Mouse (Mus musculus) heart, postnatal 25 days (tissue): Measurements from ENCODE around the gene Ahrr. TPM values are rescaled to one million over a fixed set of nuclear protein-coding genes. Genes with fewer than 3 reads are reported as not detected.

ENCODE experiments used
- DNase-seq: peaks from one replicate; pipeline ENCODE4 v3.0.0; 2022; ENCODE audit warnings: low spot score
- intact Hi-C: fragments of 180-260 bp; cut with DNase I; formaldehyde crosslinking; loops from one replicate; pipeline ENCODE4 v1.15.1; 2025
- total RNA-seq, 2 experiments: library from RNA; stranded (reverse); gene quantifications; 2 replicates each; pipeline ENCODE4 v1.2.3; 2021

Gene Ahrr
- total RNA-seq, 2 experiments from 2014 or later = 0.50 to 0.83 TPM

DNA sequence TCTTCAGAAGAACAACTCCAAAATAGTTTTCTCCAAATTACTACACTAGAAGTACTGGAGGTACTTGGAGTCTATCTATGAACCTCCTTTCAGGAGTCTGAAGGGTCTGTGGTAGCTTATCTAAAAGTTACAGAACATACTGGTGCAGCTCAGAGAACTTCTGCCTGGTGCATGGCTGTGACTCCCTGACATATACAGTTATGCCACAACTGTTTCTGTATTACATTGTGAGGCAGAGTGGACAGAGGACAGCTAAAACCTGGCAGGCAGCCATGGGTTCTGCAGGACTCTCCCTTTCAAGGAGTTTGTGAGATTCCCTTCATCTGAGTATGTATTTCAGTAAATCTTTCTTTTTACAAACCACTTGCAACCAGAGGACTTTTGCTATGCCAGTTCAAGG, 45.6 kb downstream of the Ahrr start:
- intact Hi-C loops = no loop called here

DNA sequence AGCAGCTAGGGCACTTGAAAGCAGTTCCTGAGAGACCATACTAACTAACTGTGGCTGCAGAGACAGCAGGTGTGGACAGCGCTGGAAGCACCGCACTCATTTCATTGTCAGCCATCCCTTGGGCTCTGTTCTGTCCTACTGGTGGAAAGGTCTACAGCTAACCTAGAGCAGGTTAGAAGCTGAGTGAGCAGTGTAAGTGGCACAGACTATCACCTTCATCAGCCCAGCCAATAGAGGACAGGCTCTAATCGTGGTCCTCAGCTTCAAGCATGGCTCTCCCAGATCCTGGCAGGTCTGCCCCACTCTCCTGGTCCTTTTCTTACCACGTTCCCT, 46.3 kb downstream of the Ahrr start:
- intact Hi-C loops = no loop called here

More for the DNA sequence above, 45.6 kb downstream of the Ahrr start:
- DNase-seq = no peak

DNA sequence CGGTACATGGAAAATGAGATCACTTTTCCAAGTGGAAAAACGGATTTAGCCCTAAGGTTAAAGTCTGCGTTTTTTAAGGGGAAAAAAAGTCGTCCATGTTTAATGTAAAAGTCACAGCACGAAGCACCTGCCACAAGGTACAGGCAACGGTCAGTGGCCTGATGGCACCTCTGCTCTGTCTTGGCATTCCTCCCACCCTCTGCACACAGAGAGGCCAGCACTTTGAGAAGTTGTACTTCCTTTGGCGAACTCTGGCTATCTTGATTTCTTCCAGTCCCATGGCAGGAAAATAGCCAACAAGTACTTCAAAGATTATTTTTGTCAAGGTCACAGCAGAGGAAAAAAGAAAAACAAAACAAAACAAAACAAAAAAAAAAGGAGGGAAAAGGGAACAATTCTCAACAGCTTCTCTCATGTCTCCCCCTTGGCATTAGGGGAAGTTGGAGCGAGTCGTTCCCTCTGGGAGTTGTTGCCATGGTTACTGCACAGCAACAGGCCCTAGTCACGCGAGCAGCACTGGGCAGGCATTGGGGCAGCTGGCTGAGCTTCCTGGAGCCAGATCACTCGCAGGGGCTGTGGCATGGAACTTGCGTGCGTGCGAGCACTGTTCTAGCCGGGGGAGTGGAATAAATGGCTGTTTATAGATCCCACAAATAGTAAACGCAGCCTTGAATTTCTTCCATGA, 46.8 kb downstream of the Ahrr start:
- peak; percentile 58 for DNase-seq
- intact Hi-C loops = no loop called here

More for the DNA sequence above, 46.3 kb downstream of the Ahrr start:
- no peak for DNase-seq

DNA sequence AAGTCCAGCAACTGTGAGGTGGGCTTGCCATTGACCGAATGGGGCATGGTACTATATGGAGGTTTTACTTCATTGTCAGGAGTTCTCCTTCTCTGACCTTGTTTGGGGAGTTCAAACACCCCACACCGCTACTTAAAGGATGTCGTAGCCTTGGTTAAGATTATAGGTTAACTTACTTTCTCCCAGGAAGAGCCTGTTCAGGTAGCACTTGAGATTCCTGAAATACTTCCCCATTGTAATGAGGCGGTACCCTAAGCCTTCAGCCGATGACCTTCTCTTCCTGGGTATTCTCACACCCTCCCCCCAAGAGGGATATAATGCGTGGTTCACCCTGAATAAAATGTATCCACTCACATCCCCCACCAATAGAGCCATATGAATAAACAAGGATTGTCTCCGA, 54.6 kb downstream of the Ahrr start:
- no peak for DNase-seq

DNA sequence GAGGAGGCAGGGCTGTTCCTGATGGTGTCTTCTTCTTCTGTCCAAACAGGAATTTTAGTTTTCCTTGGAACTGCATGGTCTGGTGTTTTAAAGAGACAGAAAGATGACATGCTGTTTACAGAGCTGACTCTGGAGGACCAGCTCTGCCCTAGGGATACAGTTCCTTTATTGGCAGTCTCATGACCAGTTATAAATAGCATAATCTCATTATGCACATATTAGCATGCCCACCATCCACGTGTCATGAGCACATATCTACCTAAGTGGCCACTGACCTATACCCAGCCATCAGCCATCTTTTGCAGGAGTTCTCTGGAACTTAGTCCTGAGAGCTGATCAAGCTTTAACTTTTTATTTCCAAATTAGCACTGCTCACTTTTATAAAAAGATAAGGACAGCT, 71.5 kb downstream of the Ahrr start:
- DNase-seq = no peak
- intact Hi-C loops = no loop called here

More for the DNA sequence above, 54.6 kb downstream of the Ahrr start:
- intact Hi-C loops = no loop called here

DNA sequence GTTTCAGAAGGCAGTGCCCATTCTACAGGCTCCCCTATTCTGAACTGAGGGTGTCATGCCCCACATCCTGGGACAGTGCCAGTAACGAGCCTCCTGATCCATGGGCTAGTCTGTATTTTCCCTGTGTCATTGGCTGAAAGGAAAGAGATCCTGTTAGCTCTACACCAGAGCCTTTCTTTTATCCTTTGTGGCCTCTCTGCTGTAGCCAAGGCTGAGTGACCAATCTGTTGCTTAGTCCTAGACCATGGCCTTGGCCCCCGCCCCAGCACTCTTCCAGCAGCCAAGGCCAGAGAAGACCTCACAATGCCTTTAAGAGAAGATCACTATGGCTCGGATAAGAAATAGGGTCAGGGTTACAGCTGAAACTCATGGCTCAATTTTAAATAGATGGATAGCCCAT, 73.7 kb downstream of the Ahrr start:
- no peak for DNase-seq
- intact Hi-C loops = no loop called here

DNA sequence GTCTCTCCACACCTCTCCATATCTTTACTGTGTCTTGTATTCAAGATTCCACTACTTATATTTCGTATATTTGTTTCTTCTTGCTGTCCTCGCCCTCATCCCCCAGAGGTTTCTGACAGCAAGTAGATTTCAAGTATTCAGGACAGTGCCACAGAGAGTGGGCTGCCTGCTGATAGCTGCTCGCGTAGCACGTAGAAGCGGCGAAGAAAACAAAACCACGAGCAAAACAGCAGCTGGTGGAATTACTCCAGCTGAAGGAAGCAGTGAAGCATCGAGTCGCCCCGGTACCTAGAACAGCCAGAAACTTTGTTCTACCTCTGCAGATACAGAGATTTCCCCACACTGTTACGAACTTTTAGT, 83.2 kb downstream of the Ahrr start:
- intact Hi-C loops = loop anchor here (5.0 kb wide), 3 partner anchors 53 to 108 kb away; partner anchors contain the start of gene Pdcd6
- no peak for DNase-seq

DNA sequence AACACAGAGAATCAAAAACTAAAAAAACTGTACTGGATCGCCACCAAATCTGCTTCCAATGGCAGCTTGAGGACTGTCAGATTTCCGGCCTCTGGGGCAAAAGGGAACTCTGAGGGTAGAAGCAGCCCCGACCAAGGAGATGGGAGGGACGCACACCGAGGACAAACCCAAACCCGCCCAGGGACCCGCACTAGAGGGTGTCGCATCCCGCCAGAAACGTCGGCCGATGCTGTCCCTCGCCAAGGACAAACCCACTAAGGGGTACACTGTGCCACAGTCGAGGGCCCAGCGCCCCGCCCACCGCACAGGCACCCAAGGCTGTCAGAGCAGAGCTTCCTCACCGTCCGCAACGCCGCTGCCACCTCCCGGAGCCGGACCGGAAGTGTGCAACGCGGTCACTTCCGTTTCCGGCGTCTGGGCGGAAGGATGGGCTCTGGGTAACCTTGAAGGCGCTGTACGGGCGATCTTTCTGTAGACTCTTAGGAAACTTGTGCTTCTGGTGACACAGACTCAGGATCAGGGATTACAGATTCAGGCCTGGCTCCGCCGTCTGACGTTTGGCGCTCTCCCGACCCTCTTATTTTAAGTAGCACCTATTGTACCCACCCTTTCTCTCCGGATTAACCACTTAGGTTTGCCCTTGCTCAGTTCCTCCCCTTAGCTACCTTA, 83.7 kb downstream of the Ahrr start, which contains the start of gene Exoc3:
TSS of gene Exoc3 (minus strand) at position 416 of the 669 bp plus-strand sequence.
- DNase-seq = peak; percentile 83
- intact Hi-C loops = loop anchor here (5.0 kb wide), 3 partner anchors 54 to 109 kb away; partner anchors contain the start of gene Pdcd6

DNA sequence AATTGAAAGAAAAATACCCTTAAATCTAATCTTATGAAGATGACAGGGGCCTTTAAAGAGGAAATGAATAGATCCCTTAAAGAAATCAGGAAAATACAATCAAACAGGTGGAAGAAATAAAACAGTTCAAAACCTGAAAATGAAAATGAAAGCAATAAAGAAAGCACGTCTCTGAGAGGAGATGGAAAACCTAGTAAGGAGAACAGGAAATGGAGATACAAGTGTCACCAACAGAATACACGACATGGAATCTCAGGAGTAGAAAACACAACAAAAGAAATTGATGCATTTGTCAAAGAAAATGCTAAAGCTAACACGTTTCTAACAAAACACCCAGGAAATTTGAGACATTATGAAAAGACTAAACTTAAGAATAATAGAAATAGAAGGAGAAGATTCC, 95.7 kb downstream of the Ahrr start:
- intact Hi-C loops = no loop called here

DNA sequence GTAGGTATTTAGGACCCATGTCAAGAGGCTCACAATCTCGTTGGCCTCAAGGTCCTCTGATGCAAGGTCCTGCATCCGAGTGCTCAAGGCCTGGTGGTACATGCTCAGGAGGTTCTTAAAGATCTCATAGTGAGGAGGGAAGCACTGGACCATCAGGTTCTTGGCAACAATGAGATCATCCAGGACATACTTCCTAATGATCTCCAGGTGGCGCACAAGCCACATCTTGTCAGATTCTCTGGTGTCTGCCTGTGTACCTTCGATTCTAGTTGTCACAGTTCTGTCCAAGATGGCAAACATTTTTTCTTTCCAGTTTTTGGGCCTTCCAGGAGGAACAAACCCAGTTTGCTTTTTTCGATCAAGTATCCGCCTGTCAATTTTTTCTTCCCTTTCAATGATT, 99.5 kb downstream of the Ahrr start:
- DNase-seq = no peak
- intact Hi-C loops = loop anchor here (1.0 kb wide), 1 partner anchor 109 kb away; no protein-coding TSS in a partner anchor

More for the DNA sequence above, 95.7 kb downstream of the Ahrr start:
- DNase-seq = no peak

DNA sequence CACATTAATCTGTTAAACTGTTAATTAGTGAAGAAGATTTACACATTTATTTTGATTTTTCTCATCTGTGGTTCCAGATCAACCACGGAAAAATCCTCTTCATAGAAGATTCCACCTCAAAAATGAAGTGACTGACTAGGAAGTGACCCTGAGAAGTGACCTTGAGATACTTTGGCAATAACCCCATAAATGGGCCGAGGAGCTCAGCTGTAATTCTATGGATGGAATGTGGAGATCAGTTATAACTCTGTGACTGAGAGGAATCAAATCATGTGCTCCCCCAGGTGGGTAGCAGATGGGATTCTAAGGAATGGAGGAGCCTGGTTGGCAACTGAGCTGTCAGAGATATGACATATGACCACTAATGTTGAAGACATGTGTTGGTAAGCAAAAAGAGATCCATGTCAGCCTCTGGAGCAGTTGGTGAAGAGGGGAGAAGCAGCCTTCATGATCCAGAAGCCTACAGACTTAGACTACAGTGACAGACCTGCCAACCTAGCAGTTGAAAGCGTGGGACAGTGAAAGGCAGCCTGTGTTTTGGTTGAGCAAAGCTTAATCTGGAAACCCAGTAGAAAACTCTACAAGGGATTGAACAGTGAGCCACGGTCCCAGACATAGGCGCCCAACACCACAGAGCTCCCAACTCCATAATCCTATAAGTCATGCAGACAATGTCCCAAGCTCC, 109.0 kb downstream of the Ahrr start:
- no peak for DNase-seq
- intact Hi-C loops = no loop called here

DNA sequence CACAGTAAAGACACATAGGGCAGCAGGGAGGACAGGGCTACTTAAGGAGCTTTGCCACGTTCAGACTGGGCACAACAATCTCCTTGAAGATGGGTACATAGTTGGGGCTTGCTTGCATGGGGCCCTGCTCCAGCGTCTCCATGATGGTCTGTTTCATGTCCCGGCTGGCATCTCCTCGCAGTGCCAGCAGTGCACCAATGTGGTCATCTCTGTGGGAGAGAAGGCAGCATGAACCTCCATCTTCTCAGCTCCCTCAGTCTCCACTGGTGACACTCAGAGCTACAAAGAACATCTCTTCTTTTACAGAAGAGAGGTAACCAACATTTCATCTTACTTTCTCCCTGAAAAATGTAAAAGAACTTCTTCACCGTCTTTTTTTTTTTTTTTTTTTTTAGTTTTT, 120.1 kb downstream of the Ahrr start:
- intact Hi-C loops = no loop called here
- no peak for DNase-seq

DNA sequence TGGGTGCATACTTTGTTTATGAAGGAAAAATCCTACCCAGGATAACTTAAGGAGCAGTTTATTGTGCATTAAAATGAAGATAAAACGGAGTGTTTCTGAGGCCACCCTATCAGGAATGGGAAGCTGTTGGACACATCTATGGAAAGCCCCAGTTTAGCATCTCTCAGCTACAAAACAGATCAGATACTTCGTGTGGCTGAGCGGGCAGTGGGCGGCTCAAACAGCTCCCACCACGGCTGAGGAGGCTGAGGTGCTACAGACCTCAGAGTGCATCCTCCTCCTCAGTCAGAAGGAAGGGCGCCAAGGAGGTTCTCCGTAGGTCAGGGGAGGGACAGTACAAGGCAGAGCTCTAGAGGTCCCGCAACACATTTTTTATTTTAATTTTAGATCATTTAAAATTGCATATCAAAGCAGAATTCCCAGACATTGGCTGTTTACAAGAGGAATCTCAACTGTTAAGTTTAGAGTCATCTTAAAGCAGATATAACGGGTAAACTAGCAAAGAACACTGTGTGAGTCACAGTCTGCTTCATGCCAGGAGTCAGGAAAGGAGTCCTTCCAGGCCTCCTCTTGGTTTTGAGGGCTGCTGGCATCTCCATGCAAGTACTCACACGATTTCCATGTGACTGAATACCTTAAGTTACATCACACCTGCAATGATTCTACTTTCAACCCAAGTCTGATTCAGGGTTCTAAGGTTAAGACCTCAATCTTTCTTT, 122.5 kb downstream of the Ahrr start:
- DNase-seq = no peak
- intact Hi-C loops = no loop called here

DNA sequence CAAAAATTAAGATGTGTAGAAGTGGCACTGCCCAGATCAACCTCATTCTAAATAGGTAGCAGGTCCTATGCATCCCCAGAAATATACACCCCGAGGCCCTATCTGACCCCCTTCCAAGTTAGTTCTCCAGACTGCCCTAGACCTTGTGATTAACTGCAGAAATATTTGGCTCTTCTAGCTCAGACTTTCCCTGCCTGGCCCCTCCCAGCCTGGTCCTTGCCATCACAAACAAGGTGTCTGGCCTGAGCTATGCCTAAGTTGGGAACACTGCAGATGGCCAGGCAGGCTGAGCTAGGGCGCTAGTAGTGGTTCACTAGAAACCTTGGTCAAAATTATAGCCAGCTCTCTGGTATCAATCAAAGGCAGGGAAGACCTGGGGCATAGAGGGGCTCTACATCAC, 124.6 kb downstream of the Ahrr start:
- peak; percentile 33 for DNase-seq
- intact Hi-C loops = no loop called here

DNA sequence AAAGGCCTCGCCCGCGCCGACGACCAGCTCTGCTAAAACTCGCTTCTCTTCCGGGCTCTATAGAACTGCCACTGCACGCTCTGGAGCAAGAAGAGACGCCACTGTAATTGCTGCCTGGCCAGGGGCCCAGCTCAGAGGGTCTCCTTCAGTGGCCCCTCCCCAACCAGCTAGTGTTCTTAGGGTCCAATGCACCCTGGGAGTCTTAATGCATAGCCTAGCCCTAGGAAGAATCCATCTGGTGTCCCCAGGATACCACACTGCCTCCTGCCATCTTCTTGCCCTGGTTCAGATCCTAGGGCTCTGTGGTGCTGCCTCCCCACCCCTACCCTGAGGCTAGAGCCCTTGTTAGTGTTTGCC, 125.1 kb downstream of the Ahrr start:
- DNase-seq = no peak
- intact Hi-C loops = no loop called here

DNA sequence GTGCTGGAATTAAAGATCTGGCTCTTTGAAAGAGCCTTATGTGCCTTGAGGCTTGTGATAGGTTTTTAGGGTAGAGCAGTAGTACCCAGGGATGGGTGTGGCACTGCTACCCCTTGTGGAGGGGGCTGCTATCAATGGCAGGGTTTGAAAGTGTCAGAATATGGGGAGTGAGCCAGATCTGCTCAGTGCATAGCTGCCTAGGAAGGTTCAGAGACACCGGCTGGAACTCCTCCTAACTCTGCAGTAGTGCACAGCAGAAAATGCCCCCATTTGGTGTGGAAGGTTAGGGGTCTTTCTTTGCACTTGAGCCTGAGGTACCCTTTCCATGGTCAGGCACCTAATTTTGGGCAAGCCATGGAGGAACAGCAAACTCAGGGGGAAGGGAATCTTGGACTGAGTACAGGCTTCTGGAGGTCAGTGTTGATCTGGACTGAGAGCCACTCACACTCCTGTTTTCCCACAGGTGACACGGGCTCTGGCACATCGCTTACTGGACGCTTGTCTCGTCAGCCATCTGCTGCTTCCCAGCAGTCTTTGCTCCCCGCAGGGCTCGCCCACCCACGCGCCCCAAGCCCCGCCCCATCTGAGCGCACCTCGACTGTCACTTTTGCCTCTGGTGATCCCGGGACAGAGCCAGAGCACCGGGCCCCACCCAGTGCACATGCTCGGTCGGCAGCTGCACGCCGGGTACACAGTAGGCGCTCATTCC, 125.6 kb downstream of the Ahrr start:
- DNase-seq = peak; percentile 12
- intact Hi-C loops = no loop called here
